Mouse (Mus musculus) lung, adult 2 months (tissue): ENCODE results near the gene Ppp1r15a.

ENCODE experiments used
- CTCF ChIP-seq: fragments of 200-500 bp; IDR thresholded peaks from 2 replicates; pipeline ENCODE4 v1.5.1; 2011; ENCODE audit warnings: mild to moderate bottlenecking, low read length, control low read depth; ENCODE audit not compliant: insufficient read depth
- POLR2A ChIP-seq: fragments of 200-500 bp; IDR thresholded peaks from 2 replicates; pipeline ENCODE4 v1.6.1; 2011; ENCODE audit warnings: low read depth, mild to moderate bottlenecking, control low read depth, low read length, borderline replicate concordance; ENCODE audit errors: extremely low read depth

GRCm38 (mm10) chr7:45481374-45481927 is 44.6 kb downstream of the Ppp1r15a start, which contains the start of gene Tulp2:
- TF ChIP-seq POLR2A (no peak), CTCF (no peak)
